10 mouse cellular contexts compared by ENCODE assay signal in the genomic region with DNA sequence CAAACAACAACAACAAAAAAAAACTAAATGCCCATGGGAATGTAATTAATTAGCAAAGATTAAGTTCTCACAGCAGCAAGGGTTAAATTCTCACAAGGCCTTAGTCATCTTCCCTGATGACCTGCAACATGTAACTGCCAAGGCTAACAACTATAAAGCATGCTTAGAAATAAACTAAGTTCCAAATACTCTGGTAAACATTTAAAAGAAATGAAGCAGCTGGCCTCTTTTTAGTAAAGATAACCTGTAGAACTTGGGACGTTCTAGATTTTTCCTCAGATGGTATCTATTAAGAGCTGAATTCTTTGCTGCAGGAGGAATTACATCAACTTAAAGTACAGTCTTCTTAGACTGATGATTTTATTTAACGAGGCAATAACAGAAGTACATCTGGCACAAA.
"Had no signal": no experiment of that assay in that cellular context is flagged by ENCODE, and none has a peak within 500 bp of the region (broad histone marks: within the 10 kb centered on the region; RNA-seq: fewer than 3 reads in every experiment).

No protein-coding gene starts in this region.

- H3K9ac ChIP-seq: limb, embryonic 15.5 days; liver, embryonic 12.5 days; neural tube, embryonic 12.5 days had no signal

- DNase-seq: layer of hippocampus, adult 9-11 months; layer of hippocampus, postnatal 36 days; midbrain, embryonic 14.5 days; right cerebral cortex, postnatal 4 days; thymus, adult 18-20 months; thymus, postnatal 14 days had no signal

- ATAC-seq: liver, embryonic 12.5 days had no signal

- H3K4me3 ChIP-seq: limb, embryonic 15.5 days; liver, embryonic 12.5 days; midbrain, embryonic 10.5 days; neural tube, embryonic 12.5 days had no signal

- H3K4me2 ChIP-seq: limb, embryonic 15.5 days; liver, embryonic 12.5 days; neural tube, embryonic 12.5 days had no signal

- H3K27ac ChIP-seq: limb, embryonic 15.5 days; liver, embryonic 12.5 days; midbrain, embryonic 10.5 days; neural tube, embryonic 12.5 days had no signal

- H3K27me3 ChIP-seq: limb, embryonic 15.5 days; liver, embryonic 12.5 days; neural tube, embryonic 12.5 days had no signal

- H3K4me1 ChIP-seq: limb, embryonic 15.5 days; liver, embryonic 12.5 days; midbrain, embryonic 10.5 days; neural tube, embryonic 12.5 days had no signal

- H3K9me3 ChIP-seq: limb, embryonic 15.5 days; liver, embryonic 12.5 days; midbrain, embryonic 10.5 days; neural tube, embryonic 12.5 days had no signal

- H3K36me3 ChIP-seq: limb, embryonic 15.5 days; liver, embryonic 12.5 days; midbrain, embryonic 10.5 days; neural tube, embryonic 12.5 days had no signal
